Mouse (Mus musculus) left cerebral cortex, adult 8-10 months (tissue): Measurements from ENCODE around the gene Arl6ip4. TPM values are rescaled to one million over a fixed set of nuclear protein-coding genes. Genes with fewer than 3 reads are reported as not detected.

Source experiments
- DNase-seq, 2 experiments: peaks; one replicate each; pipeline ENCODE4 v3.0.0; 2022; ENCODE audit warnings: low spot score in 2 of 2
- total RNA-seq, 4 experiments: library from RNA; stranded (reverse); gene quantifications; 2 replicates each; pipeline ENCODE4 v1.2.4; 2022

Gene Arl6ip4
- total RNA-seq, 4 experiments from 2014 or later = 58.5 to 70.6 (median 61.2) TPM

DNA sequence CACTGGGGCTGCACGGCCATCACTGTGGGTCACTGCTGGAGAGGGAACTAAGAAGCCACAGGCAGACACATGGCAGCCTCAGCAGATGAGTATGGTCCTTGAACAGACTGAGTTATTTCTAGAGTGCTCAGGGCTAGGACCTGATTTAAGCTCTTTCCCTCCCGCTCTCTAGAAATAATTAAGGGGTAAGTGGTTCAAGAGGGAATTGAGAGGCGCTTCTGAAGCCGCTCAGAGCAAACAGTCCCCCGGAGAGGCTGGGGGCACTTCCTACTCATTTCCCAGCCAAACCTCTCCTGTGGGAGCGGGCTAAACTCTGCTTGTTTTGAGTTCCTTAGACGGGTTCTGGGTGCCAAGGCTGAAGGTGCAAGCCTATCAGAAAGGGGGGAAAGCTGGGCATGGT lies 35.0 kb downstream of the Arl6ip4 start:
- no peak for DNase-seq

DNA sequence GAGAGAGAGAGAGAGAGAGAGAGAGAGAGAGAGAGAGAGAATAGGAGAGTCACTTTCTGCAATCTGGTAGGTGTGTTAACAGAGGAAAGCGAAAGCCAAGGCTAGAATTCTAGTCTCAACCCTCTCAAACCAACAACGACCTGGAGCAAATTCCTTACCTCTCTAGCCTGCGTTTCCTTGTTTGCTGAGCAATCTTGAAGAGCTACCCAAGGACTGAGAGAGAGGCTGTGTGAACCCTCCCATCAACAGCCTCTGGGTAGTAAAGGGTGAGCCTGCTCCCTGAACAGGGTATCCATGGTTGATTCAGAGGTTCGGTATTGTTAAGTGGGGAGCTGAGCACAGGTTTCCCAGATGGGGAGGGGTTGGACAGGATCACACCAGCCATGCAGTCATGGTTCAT lies 36.8 kb downstream of the Arl6ip4 start:
- no peak for DNase-seq

DNA sequence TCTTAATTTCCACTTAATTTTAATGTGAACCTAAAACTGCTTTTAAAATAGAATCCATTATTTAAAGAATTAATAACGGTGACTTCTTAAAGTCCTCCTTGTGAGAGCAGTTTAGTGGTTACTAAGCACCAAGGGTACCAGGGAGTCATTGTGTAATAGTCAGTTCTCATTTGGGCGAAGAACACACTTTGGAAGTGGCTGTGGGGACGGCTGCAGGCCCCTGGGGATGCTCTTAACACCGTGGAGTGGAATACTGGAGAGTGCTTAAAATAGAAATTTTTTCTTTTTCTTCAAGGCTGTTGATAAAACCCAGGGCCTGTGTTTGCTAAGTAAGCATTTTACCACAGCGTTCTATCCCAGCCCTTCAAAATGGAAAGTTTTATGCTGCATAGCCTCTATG lies 40.1 kb downstream of the Arl6ip4 start:
- DNase-seq = no peak

DNA sequence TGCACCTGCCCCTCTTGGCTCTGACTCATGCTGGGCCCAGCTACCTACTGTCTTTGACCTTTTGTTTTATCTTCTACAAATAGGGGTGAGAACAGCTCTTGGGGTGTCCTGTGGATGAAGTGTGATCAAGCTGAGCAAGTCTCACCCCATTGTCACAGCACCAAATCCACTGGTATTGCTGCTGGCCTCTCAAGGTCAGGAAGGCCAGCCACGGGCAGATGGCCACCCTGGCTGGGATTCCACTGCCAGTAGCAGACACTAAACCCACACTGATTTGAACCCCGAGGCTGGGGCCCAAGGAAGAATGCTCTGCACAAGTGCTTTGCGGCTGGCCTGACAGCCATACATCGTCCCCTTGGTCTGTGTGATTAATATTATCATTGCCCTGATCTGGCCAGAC lies 42.4 kb downstream of the Arl6ip4 start:
- DNase-seq = no peak

DNA sequence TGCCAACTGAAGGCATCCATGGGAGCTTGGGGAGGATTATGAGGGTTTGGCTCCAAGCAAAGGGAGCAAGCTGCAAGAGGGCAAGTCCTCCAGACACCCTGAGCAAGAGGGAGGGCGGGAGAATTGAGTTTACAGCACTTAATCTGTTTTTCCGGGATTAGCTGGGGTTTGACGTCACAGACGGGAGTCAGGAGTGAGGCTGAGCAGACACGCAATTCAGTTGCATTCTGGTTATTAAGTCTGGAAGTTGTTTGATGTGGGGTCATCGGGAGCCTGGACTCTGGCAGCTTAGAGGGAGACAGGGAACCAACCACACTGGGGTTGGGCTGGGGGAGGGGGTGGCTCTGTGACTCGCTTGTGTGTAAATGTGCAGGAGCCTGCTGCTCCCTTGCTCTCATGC lies 43.6 kb downstream of the Arl6ip4 start:
- DNase-seq = no peak

DNA sequence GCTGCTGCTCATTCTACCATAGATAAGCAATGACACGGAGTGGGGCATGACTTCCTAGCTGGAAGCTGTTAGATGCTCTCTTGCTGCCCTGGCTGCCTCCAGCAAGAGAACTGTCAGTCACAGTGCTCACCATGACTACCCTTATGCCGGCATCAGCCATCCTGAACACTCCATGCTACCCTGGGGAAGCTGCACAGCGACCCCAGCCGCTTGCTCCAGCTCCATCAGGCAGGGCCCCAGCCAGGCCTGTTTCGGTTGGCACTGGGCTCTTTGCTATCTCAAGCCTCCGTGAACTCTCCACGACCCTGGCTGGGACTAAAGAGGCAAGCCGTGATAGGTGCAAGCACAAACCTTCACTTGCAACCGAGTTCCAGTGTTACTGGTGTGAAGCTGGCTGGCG lies 45.9 kb downstream of the Arl6ip4 start:
- no peak for DNase-seq

DNA sequence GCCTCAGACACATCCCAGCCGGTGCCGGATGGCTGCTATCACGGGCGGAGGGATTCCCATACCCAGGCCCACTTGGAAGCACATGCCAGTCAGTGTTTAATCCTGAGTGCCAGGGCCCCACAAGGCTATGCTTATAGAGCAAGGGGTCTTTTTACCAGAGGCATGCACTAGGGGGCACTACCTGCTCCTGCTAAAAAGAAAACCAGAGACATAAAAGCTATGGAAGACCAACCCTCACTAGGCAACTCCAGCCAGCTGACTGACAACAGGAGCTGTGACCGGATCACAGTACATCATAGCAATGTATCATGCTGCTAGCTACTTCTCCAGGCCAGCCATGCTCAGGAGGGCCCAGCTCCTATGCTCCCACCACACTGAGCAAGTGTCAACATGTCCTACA lies 46.7 kb downstream of the Arl6ip4 start:
- no peak for DNase-seq

DNA sequence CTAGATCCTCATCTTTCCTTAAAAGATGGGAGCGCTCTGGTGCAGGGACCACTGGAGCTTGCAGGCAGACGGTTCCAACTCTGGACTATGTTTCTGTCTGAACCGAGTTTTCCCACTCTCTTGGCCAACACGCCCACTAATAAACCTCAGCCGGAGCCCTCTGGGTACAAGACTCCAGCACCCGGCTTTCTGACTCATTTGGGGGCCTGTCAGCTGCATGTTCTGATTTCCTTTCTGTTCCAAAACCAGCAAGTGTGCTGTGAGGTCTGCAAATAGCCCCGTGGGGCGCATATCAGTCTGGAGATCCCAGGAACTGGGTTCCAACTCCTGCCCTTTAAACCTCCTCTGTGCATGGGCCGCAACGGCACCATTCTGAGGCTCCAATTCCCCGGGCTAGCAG lies 47.6 kb downstream of the Arl6ip4 start:
- DNase-seq = no peak

DNA sequence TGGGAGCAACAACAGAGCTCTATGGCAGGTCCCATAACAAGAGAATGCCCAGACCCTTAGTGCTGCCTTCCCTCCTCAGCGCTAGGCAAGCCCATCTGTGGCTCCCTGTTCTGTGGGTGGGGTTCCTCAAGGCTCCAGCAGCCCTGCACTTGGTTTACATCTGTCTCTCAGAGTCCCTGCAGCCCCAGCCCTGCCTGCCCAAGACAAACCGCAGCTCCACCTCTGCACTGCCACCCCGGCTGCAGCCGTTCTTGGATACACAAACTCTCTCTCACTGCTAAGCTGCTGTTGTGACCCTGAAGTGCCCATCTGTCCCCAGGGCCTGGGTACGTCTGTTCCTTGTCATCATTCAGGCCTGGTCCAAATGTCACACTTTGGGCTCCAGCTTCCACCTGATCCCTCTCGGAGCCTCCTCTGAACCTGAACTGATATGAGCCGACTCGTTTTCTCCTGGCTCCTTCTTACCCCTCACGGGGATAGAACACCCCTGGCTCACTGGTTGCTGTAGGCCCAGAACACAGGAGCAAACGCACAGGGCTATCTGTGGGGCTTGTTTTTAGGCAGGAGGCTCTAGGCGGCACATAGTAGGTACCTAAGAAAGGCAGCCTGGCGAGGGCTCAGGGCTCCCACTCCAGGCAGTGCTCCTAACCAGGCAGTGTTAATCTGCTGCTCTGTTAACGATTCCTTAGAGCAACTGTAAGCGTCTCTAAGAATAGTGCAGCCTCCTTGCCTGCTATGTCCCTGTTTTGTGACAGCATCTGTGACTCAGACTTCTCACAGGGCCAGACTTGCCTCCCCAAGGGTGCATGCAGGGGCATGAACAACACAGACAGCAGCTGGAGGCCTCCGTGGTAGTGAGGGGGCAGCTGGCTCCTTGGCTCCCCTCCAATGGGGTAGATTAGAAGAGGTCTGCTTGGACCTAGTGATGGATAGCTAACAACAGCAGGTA lies 50.0 kb downstream of the Arl6ip4 start:
- DNase-seq = peak in 1 of 2 experiments; percentile 82

DNA sequence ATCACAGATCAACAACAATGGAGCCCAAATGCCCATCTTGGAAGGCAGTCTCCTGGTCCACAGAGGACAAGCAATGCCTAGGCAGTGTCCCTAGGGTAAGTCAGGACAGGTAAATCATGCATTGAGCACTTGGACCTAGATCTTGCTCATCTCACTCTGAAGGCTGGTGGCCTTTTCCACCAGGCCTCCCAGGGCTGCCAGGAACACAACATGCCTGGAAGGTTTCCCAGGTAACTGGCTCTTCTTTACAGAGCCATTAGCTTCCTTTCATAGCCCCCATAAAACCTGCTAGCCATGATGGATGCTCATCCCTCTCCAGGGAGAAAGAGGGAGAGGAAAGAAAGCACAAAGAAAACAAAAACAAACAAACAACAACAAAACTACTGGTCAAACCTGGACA lies 50.9 kb downstream of the Arl6ip4 start:
- no peak for DNase-seq

DNA sequence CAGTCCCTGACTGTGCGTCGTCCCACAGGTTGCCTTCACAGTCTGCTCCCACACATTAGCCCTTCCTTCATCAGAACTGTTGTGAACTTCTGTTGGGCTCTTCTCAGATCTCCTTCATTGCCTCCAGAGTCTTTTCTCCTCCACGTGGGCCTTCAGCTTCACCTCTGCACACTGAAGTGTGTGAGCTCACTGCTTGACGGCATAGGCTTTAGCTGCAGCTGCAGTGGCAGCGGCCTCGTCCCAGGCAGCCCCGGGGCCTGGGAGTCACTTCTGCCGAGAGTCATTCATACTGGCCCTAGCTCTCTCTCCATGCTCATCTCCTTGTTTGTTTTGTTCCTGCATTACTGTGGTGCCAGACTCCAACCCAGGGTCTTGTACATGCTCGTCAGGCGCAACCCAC lies 51.7 kb downstream of the Arl6ip4 start:
- no peak for DNase-seq

Other genes starting within 250 kb of the Arl6ip4 start
- 1 to 10 TPM in 2 of 4 experiments, under 1 TPM in 2; 0.88 to 1.4 (median 1.1) TPM for gene Hcar1, start 236.1 kb upstream of the Arl6ip4 start, total RNA-seq
- gene Denr, start 208.9 kb upstream of the Arl6ip4 start, total RNA-seq = 10 to 100 TPM; 67.8 to 76.3 (median 73.0) TPM
- 1 to 10 TPM in 1 of 4 experiments, not detected in 3; 1.2 TPM for gene Gm43518, start 188.7 kb upstream of the Arl6ip4 start, total RNA-seq
- 1 to 10 TPM; 2.0 to 6.9 (median 5.4) TPM for gene Ccdc62, start 185.4 kb upstream of the Arl6ip4 start, total RNA-seq
- gene Hip1r, start 142.5 kb upstream of the Arl6ip4 start, total RNA-seq = 10 to 100 TPM; 59.9 to 72.4 (median 63.5) TPM
- 10 to 100 TPM; 35.5 to 47.5 (median 42.3) TPM for gene Vps37b, start 83.8 kb upstream of the Arl6ip4 start, total RNA-seq
- 10 to 100 TPM; 54.5 to 61.4 (median 56.3) TPM for gene Abcb9, start 20.3 kb upstream of the Arl6ip4 start, total RNA-seq
- 10 to 100 TPM; 29.4 to 36.2 (median 32.3) TPM for gene Ogfod2, start 3.8 kb upstream of the Arl6ip4 start, total RNA-seq
- 100 to 1,000 TPM; 235 to 257 (median 249) TPM for gene Pitpnm2, start 133.7 kb downstream of the Arl6ip4 start, total RNA-seq
- 10 to 100 TPM; 23.8 to 29.4 (median 27.1) TPM for gene Mphosph9, start 211.9 kb downstream of the Arl6ip4 start, total RNA-seq
- gene 2810006K23Rik, start 212.0 kb downstream of the Arl6ip4 start, total RNA-seq = 10 to 100 TPM in 3 of 4 experiments, 1 to 10 TPM in 1; 9.1 to 14.1 (median 12.8) TPM
- gene Cdk2ap1, start 247.0 kb downstream of the Arl6ip4 start, total RNA-seq = 100 to 1,000 TPM; 126 to 160 (median 136) TPM